Mouse (Mus musculus): ENCODE measurements around the gene Bcap29.
A peak's percentile ranks its signal among the peaks of the same experiment; 100 is the strongest.
"Not testable (repeated sequence)": the region's sequence is repeated elsewhere in the genome, so short reads cannot be mapped to it uniquely, and the experiment has no call there.

Gene Bcap29

GRCm38 (mm10) chr12:31634343-31635239, at the start of gene Bcap29:
Bcap29 (minus strand) TSS chr12:31634658.
- DNase-seq (ENCODE audit: low spot score in 2 of 2): peak in 1 of 2 experiments; percentile 15

- DNase-seq (ENCODE audit: low spot score in 2 of 2): no peak
Observed at GRCm38 (mm10) chr12:31667187-31667586, 32.7 kb upstream of the Bcap29 start.

GRCm38 (mm10) chr12:31665999-31666398, 31.5 kb upstream of the Bcap29 start:
- no peak for DNase-seq (ENCODE audit: low spot score in 2 of 2)

GRCm38 (mm10) chr12:31656841-31657240, 22.4 kb upstream of the Bcap29 start:
- DNase-seq (ENCODE audit: low spot score in 2 of 2): no peak

GRCm38 (mm10) chr12:31654965-31655477, 20.6 kb upstream of the Bcap29 start:
- no peak for DNase-seq (ENCODE audit: low spot score in 2 of 2)

- DNase-seq (ENCODE audit: low spot score in 2 of 2): peak; percentile 83 to 97
Observed at GRCm38 (mm10) chr12:31654197-31654964, 19.9 kb upstream of the Bcap29 start, which contains the start of the genes Dus4l and Cog5. Dus4l (minus strand) TSS chr12:31654826. Cog5 (plus strand) TSS chr12:31654869.

GRCm38 (mm10) chr12:31653611-31654010, 19.2 kb upstream of the Bcap29 start:
- no peak for DNase-seq (ENCODE audit: low spot score in 2 of 2)

GRCm38 (mm10) chr12:31635240-31635607, 766 bp upstream of the Bcap29 start:
- no peak for DNase-seq (ENCODE audit: low spot score in 2 of 2)

GRCm38 (mm10) chr12:31633970-31634342, 502 bp downstream of the Bcap29 start:
- no peak for DNase-seq (ENCODE audit: low spot score in 2 of 2)

- DNase-seq (ENCODE audit: low spot score in 2 of 2): not testable (repeated sequence)
Observed at GRCm38 (mm10) chr12:31628396-31628795, 6.1 kb downstream of the Bcap29 start.

GRCm38 (mm10) chr12:31625016-31625415, 9.4 kb downstream of the Bcap29 start:
- no peak for DNase-seq (ENCODE audit: low spot score in 2 of 2)

- no peak for DNase-seq (ENCODE audit: low spot score in 2 of 2)
Observed at GRCm38 (mm10) chr12:31620106-31620505, 14.4 kb downstream of the Bcap29 start.

GRCm38 (mm10) chr12:31613353-31613752, 21.1 kb downstream of the Bcap29 start:
- no peak for DNase-seq (ENCODE audit: low spot score in 2 of 2)

- no peak for DNase-seq (ENCODE audit: low spot score in 2 of 2)
Observed at GRCm38 (mm10) chr12:31608138-31608537, 26.3 kb downstream of the Bcap29 start.

- DNase-seq (ENCODE audit: low spot score in 2 of 2): no peak
Observed at GRCm38 (mm10) chr12:31604894-31605293, 29.6 kb downstream of the Bcap29 start.

GRCm38 (mm10) chr12:31603586-31603985, 30.9 kb downstream of the Bcap29 start:
- no peak for DNase-seq (ENCODE audit: low spot score in 2 of 2)

GRCm38 (mm10) chr12:31594296-31594695, 40.2 kb downstream of the Bcap29 start:
- no peak for DNase-seq (ENCODE audit: low spot score in 2 of 2)

GRCm38 (mm10) chr12:31592011-31592410, 42.4 kb downstream of the Bcap29 start:
- DNase-seq (ENCODE audit: low spot score in 2 of 2): no peak

- DNase-seq (ENCODE audit: low spot score in 2 of 2): no peak
Observed at GRCm38 (mm10) chr12:31583726-31584125, 50.7 kb downstream of the Bcap29 start.

- DNase-seq (ENCODE audit: low spot score in 2 of 2): no peak
Observed at GRCm38 (mm10) chr12:31582081-31582480, 52.4 kb downstream of the Bcap29 start.

GRCm38 (mm10) chr12:31581319-31581810, 53.1 kb downstream of the Bcap29 start:
- DNase-seq (ENCODE audit: low spot score in 2 of 2): peak in 1 of 2 experiments; percentile 27
